Mouse (Mus musculus): Measurements from ENCODE around the gene Mas1.

DNA sequence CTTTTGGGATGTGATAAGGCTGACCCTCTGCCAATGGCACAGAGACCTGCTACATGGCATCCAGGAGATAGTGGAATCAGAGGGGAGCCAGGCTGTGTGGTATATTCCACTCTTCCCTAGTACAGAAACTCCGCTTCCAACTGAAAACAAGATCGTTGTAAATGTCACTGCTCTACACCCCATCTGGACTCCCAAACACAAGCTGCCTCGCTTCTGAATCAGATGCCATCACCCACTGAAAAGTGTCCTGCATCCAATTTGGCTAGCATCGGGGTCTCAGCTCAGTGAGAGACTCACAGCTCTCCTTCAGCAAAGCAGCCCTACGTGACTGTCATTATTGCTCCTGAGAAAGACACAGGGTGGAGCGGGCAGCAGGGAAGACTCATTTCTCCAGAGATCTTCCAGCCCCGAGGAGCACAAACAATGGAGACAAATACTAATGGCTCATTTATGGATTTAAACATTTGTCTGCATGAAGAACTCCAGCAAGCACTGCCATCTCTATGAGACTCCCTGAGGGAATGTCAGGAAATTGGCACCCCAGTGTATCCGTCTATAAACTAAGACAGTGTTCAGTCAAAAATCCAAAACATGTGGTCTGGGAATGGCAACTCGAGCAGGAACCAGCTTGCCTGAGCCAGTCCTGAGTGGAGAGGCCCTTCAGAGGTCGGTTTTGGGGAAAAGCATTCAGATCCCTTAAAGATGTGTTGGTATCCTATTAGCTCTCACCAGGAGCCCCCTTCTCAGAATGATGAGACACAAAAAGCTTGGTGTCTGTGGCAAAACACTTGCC, 28.3 kb downstream of the Mas1 start:
- TF ChIP-seq POLR2A (IDR thresholded peaks at IDR 0.05; ENCODE audit: borderline replicate concordance, control insufficient read depth, low read depth, low read length) (no peak), CTCF (IDR thresholded peaks at IDR 0.05; ENCODE audit: control insufficient read depth, insufficient read depth, low read length) (no peak)
